Mouse (Mus musculus) kidney, postnatal 14 days (tissue): Measurements from ENCODE around the gene Slc5a3.

Experiments
- DNase-seq: peaks from one replicate; pipeline ENCODE4 v3.0.0; 2022; ENCODE audit warnings: mixed read lengths

The Slc5a3 gene

GRCm38 (mm10) chr16:92127666-92128065, 69.5 kb downstream of the Slc5a3 start:
- DNase-seq, result no peak

- no peak for DNase-seq
Observed at GRCm38 (mm10) chr16:92129843-92130242, 71.7 kb downstream of the Slc5a3 start.

DNA sequence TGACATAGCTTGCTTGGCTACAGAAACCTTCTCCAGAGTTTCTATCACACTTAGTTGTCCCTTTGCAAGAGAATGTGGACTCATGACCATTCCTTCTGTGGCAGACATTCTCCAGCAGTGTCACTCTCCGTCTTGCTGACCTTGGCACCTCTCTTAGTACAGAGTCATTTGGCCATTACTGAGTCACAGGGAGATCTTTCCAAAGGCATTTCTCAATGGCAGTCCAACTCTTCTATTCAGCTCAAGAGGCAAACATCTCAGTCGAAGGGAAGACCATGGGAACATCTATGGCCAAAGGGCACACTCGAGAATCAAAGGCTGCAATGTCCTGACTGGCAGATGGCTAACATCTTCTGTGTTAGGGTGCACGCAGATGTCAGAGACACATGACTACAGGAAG, 74.4 kb downstream of the Slc5a3 start:
- DNase-seq, result no peak

GRCm38 (mm10) chr16:92134148-92134764, 76.1 kb downstream of the Slc5a3 start:
- no peak for DNase-seq

GRCm38 (mm10) chr16:92136275-92136674, 78.2 kb downstream of the Slc5a3 start:
- DNase-seq, result no peak
